Mouse (Mus musculus) liver, adult 2 months (tissue): Measurements from ENCODE around the gene Gramd4.

ENCODE experiments used
- CTCF ChIP-seq: fragments of 200-500 bp; IDR thresholded peaks from 2 replicates; pipeline ENCODE4 v1.5.1; 2011; ENCODE audit warnings: low read depth, low read length, control low read depth
- POLR2A ChIP-seq: fragments of 200-500 bp; IDR thresholded peaks from 2 replicates; pipeline ENCODE4 v1.6.1; 2011; ENCODE audit warnings: low read length, control low read depth; ENCODE audit not compliant: insufficient read depth; ENCODE audit errors: extremely low read depth

DNA sequence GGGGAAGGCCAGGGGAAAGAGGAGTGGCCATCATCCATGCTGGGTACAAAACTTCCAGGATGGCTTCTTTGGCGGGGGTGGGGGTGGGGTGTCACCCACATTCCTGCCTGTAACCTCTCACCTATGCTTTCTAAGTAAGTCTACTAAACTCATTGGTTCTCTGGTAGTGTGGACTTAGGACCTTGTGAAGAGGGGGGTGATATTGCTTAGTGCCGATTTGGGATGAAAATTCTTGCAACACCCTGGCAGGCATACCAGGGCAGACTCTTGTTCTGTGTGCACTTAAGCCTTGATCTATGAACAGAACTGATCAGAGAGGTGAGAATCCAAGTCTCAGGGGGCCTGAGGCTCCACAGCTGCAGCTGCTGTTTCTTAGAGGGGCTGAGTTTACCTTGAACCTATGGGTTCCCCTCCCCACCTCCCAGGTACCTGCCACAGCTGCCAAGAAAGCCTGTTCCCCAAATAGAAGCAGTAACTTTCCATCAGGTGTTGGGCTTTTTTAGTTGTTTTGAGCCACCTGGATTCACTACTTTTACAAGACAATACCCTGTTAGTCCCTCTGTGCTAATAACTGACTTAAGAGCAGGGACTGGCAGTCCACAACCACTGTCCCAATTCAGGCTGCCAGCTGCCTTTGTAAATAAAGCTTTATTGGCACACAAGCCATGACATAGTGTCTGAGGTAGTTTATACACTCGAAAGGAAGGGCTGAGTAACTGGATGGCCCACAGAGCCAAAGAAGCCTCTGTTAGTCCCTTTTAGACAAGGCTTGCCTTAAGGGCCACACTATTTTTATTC, 118.0 kb downstream of the Gramd4 start:
- TF ChIP-seq CTCF: no peak
- no peak for TF ChIP-seq POLR2A
